Mouse (Mus musculus) embryo, embryonic 10 days (tissue): ENCODE data around the gene Rbms1.

ENCODE experiments used
- DNase-seq: peaks from one replicate; pipeline ENCODE4 v3.0.0-alpha.2; 2015; ENCODE audit warnings: low spot score

Rbms1 gene

GRCm38 (mm10) chr2:60711098-60711880 is 251.7 kb downstream of the Rbms1 start:
- DNase-seq: no peak

- DNase-seq: no peak
These were observed 252.7 kb downstream of the Rbms1 start for GRCm38 (mm10) chr2:60710317-60710716.

- DNase-seq: no peak
These were observed 254.3 kb downstream of the Rbms1 start for GRCm38 (mm10) chr2:60708671-60709070.

GRCm38 (mm10) chr2:60706866-60707265 is 256.1 kb downstream of the Rbms1 start:
- DNase-seq: no peak

- no peak for DNase-seq
These were observed 257.6 kb downstream of the Rbms1 start for GRCm38 (mm10) chr2:60705426-60705825.

- DNase-seq: no peak
These were observed 259.7 kb downstream of the Rbms1 start for GRCm38 (mm10) chr2:60703315-60703714.

GRCm38 (mm10) chr2:60700956-60701355 is 262.0 kb downstream of the Rbms1 start:
- DNase-seq: no peak
